Mouse (Mus musculus): Measurements from ENCODE around the gene Vamp5. TPM values are rescaled to one million over a fixed set of nuclear protein-coding genes. Genes with fewer than 3 reads are reported as not detected.
A peak's percentile ranks its signal among the peaks of the same experiment; 100 is the strongest.

The Vamp5 gene
- polyA plus RNA-seq, 1 experiment from 2014 or later = 31.0 TPM

GRCm38 (mm10) chr6:72326274-72326673 lies 54.0 kb downstream of the Vamp5 start:
- H3K4me3 ChIP-seq (ENCODE audit: low read depth, low read length) = no peak overlapping the region
- H3K4me1 ChIP-seq (ENCODE audit: insufficient read depth) = no peaks in the 10 kb centered on the region
- peak; percentile 57 for DNase-seq
- H3K36me3 ChIP-seq (ENCODE audit: insufficient read depth) = peaks cover 90% of the 10 kb centered on the region
- H3K4me2 ChIP-seq = no peak overlapping the region
- 54% methylated on average over 6 of the region's 6 CpGs for WGBS
- no peak overlapping the region for H3K9ac ChIP-seq
- ATAC-seq (ENCODE audit: insufficient read depth) = no peak
- H3K27me3 ChIP-seq (ENCODE audit: insufficient read depth, low read length) = no peaks in the 10 kb centered on the region
- H3K27ac ChIP-seq (ENCODE audit: low read depth) = no peak overlapping the region
- TF ChIP-seq CTCF (IDR thresholded peaks at IDR 0.05; ENCODE audit: low read depth) = peak; percentile 50
- H3K9me3 ChIP-seq (ENCODE audit: low read depth, low read length) = no peaks in the 10 kb centered on the region

DNA sequence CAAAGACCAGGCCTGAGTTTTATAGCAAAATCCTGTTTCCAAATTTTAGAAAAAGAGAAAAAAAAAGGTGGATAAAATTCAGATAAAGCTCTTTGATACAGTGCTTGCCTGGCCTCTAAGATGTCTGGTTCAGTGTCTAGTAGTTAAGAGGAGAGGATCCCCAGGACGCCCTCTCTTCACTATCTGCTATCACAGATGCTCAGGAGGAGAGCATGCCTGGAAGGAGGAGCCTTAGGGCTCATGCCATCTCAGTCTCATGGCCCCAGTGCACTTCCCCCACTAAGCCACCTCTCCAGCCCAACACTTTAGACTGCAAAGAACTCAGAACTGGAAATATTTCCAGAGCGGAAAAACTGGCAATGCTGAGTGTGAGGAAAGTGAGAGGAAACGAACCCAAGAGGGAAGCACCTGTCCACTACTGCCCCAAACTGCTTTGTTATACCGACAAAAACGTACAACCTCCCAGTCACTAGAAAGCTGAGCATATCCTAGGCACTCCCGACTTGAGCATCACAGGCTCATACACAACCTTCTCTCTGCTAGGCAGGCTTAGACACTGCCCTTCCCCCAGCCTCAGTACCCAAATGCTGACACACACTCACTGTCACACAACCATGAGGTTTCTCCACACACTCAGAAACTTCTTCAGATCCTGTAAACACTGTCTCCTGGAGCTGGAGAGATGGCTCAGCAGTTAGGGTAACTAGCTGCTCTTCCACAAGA lies 56.3 kb downstream of the Vamp5 start:
- ATAC-seq (ENCODE audit: insufficient read depth) (no peak), DNase-seq (no peak)
- Histone ChIP-seq H3K4me2 (no peak overlapping the region), H3K36me3 (ENCODE audit: insufficient read depth) (peaks cover 96% of the 10 kb centered on the region), H3K9ac (no peak overlapping the region), H3K4me3 (ENCODE audit: low read depth, low read length) (no peak overlapping the region), H3K27me3 (ENCODE audit: insufficient read depth, low read length) (no peaks in the 10 kb centered on the region), H3K27ac (ENCODE audit: low read depth) (no peak overlapping the region), H3K4me1 (ENCODE audit: insufficient read depth) (no peaks in the 10 kb centered on the region), H3K9me3 (ENCODE audit: low read depth, low read length) (no peaks in the 10 kb centered on the region)
- 89% methylated on average over 6 of the region's 6 CpGs for WGBS
- no peak for TF ChIP-seq CTCF (IDR thresholded peaks at IDR 0.05; ENCODE audit: low read depth)

- ATAC-seq (ENCODE audit: insufficient read depth) (no peak), DNase-seq (no peak)
- Histone ChIP-seq H3K9me3 (ENCODE audit: low read depth, low read length) (no peaks in the 10 kb centered on the region), H3K27me3 (ENCODE audit: insufficient read depth, low read length) (no peaks in the 10 kb centered on the region), H3K4me2 (no peak overlapping the region), H3K4me3 (ENCODE audit: low read depth, low read length) (no peak overlapping the region), H3K9ac (no peak overlapping the region), H3K27ac (ENCODE audit: low read depth) (no peak overlapping the region), H3K36me3 (ENCODE audit: insufficient read depth) (peaks cover 95% of the 10 kb centered on the region), H3K4me1 (ENCODE audit: insufficient read depth) (no peaks in the 10 kb centered on the region)
- WGBS = 97% methylated on average over 3 of the region's 3 CpGs
- TF ChIP-seq CTCF (IDR thresholded peaks at IDR 0.05; ENCODE audit: low read depth) = no peak
Measured at GRCm38 (mm10) chr6:72322936-72323335, 57.3 kb downstream of the Vamp5 start.

DNA sequence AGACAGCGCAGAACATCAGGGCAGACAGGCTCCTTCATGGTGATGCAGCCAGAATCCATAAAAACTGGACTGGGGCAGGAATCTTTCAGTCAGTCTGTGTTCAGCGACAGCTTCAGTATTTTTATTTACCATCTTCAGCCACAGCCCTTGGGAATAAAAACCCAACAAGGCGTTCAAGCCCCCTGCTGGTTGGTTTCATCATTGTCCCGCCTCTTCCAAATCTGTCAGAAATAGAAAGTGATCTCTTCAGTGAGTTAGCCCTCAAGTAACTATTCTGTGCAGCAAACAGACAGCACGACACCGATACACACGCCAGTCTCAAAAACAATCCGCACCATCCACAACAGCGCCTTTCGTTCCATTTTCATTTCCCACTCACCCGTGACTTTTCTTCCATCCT lies 61.2 kb downstream of the Vamp5 start:
- WGBS = 76% methylated on average over 11 of the region's 11 CpGs
- Histone ChIP-seq H3K9ac (no peak overlapping the region), H3K9me3 (ENCODE audit: low read depth, low read length) (no peaks in the 10 kb centered on the region), H3K36me3 (ENCODE audit: insufficient read depth) (peaks cover 83% of the 10 kb centered on the region), H3K4me3 (ENCODE audit: low read depth, low read length) (no peak overlapping the region), H3K27me3 (ENCODE audit: insufficient read depth, low read length) (no peaks in the 10 kb centered on the region), H3K4me1 (ENCODE audit: insufficient read depth) (no peaks in the 10 kb centered on the region), H3K27ac (ENCODE audit: low read depth) (no peak overlapping the region), H3K4me2 (no peak overlapping the region)
- TF ChIP-seq CTCF (IDR thresholded peaks at IDR 0.05; ENCODE audit: low read depth) = peak; percentile 75
- ATAC-seq (ENCODE audit: insufficient read depth) (no peak), DNase-seq (peak; percentile 85)

Other genes with a start within 250 kb of the Vamp5 start
- 18.7 and 19.3 TPM in 2 replicates for gene Atoh8, start 144.9 kb downstream of the Vamp5 start, polyA plus RNA-seq (2014; fragmentation: Nextera tagmentation; extraction: Ambion mirVana)
- 30.4 and 33.5 TPM in 2 replicates for gene Sftpb, start 75.9 kb downstream of the Vamp5 start, polyA plus RNA-seq (2014; fragmentation: Nextera tagmentation; extraction: Ambion mirVana)
- gene Usp39, start 35.3 kb downstream of the Vamp5 start, polyA plus RNA-seq (2014; fragmentation: Nextera tagmentation; extraction: Ambion mirVana) = 69.0 and 73.7 TPM in 2 replicates
- gene 0610030E20Rik, start 33.2 kb downstream of the Vamp5 start, polyA plus RNA-seq (2014; fragmentation: Nextera tagmentation; extraction: Ambion mirVana) = 25.5 and 29.7 TPM in 2 replicates
- 10.3 and 10.4 TPM in 2 replicates for gene Tmem150a, start 25.0 kb downstream of the Vamp5 start, polyA plus RNA-seq (2014; fragmentation: Nextera tagmentation; extraction: Ambion mirVana)
- 105 and 116 TPM in 2 replicates for gene Rnf181, start 13.5 kb downstream of the Vamp5 start, polyA plus RNA-seq (2014; fragmentation: Nextera tagmentation; extraction: Ambion mirVana)
- 132 and 137 TPM in 2 replicates for gene Vamp8, start 10.2 kb upstream of the Vamp5 start, polyA plus RNA-seq (2014; fragmentation: Nextera tagmentation; extraction: Ambion mirVana)
- 22.3 and 23.4 TPM in 2 replicates for gene Ggcx, start 33.8 kb upstream of the Vamp5 start, polyA plus RNA-seq (2014; fragmentation: Nextera tagmentation; extraction: Ambion mirVana)
- gene Mat2a, start 59.1 kb upstream of the Vamp5 start, polyA plus RNA-seq (2014; fragmentation: Nextera tagmentation; extraction: Ambion mirVana) = 400 and 402 TPM in 2 replicates
- gene Sh2d6, start 141.2 kb upstream of the Vamp5 start, polyA plus RNA-seq (2014; fragmentation: Nextera tagmentation; extraction: Ambion mirVana) = not detected in 2 replicates
- 40.5 and 45.9 TPM in 2 replicates for gene Capg, start 163.9 kb upstream of the Vamp5 start, polyA plus RNA-seq (2014; fragmentation: Nextera tagmentation; extraction: Ambion mirVana)
- 15.9 and 16.2 TPM in 2 replicates for gene Elmod3, start 217.9 kb upstream of the Vamp5 start, polyA plus RNA-seq (2014; fragmentation: Nextera tagmentation; extraction: Ambion mirVana)
- gene Retsat, start 218.0 kb upstream of the Vamp5 start, polyA plus RNA-seq (2014; fragmentation: Nextera tagmentation; extraction: Ambion mirVana) = 17.2 and 18.4 TPM in 2 replicates
- gene Tgoln1, start 236.5 kb upstream of the Vamp5 start, polyA plus RNA-seq (2014; fragmentation: Nextera tagmentation; extraction: Ambion mirVana) = 40.4 and 43.2 TPM in 2 replicates